Mouse (Mus musculus): ENCODE measurements around the gene Cox15. TPM values are rescaled to one million over a fixed set of nuclear protein-coding genes. Genes with fewer than 3 reads are reported as not detected.

Cox15 gene
- polyA plus RNA-seq (2015; fragmentation: Nextera tagmentation; extraction: Ambion mirVana), result 5.6 and 11.9 TPM in 2 replicates

GRCm38 (mm10) chr19:43752489-43753225 lies at the start of gene Cox15, which contains the start of gene Cutc:
Gene Cox15 (minus strand): TSS chr19:43753000.
Gene Cutc (plus strand): TSS chr19:43752996.

GRCm38 (mm10) chr19:43781980-43782379 lies 29.2 kb upstream of the Cox15 start, which contains the start of gene Abcc2:
Gene Abcc2 (plus strand): TSS chr19:43782192.

GRCm38 (mm10) chr19:43689419-43690246 lies 63.2 kb downstream of the Cox15 start, which contains the start of gene Entpd7:
Gene Entpd7 (plus strand): TSS chr19:43689672.

Other genes with a start within 250 kb of the Cox15 start
- 40.1 and 72.9 TPM in 2 replicates for gene Got1, start 228.4 kb downstream of the Cox15 start, polyA plus RNA-seq (2015; fragmentation: Nextera tagmentation; extraction: Ambion mirVana)
- gene Nkx2-3, start 140.7 kb downstream of the Cox15 start, polyA plus RNA-seq (2015; fragmentation: Nextera tagmentation; extraction: Ambion mirVana), result 0.12 TPM in 1 of 2 replicates, not detected in the other
- gene Slc25a28, start 78.1 kb downstream of the Cox15 start, polyA plus RNA-seq (2015; fragmentation: Nextera tagmentation; extraction: Ambion mirVana), result 21.6 and 33.2 TPM in 2 replicates
- 5.9 and 9.6 TPM in 2 replicates for gene Entpd7, start 63.3 kb downstream of the Cox15 start, polyA plus RNA-seq (2015; fragmentation: Nextera tagmentation; extraction: Ambion mirVana)
- 14.9 and 23.3 TPM in 2 replicates for gene Cutc, start within 50 bp of the Cox15 start, polyA plus RNA-seq (2015; fragmentation: Nextera tagmentation; extraction: Ambion mirVana)
- 0.81 and 1.7 TPM in 2 replicates for gene Abcc2, start 29.2 kb upstream of the Cox15 start, polyA plus RNA-seq (2015; fragmentation: Nextera tagmentation; extraction: Ambion mirVana)
- 8.0 and 9.1 TPM in 2 replicates for gene Dnmbp, start 187.2 kb upstream of the Cox15 start, polyA plus RNA-seq (2015; fragmentation: Nextera tagmentation; extraction: Ambion mirVana)
- gene Cpn1, start 233.6 kb upstream of the Cox15 start, polyA plus RNA-seq (2015; fragmentation: Nextera tagmentation; extraction: Ambion mirVana), result 3.7 TPM in 2 replicates